Mouse (Mus musculus) embryo, embryonic 10 days (tissue): Measurements from ENCODE around the gene Il21.

Source experiments
- DNase-seq: peaks from one replicate; pipeline ENCODE4 v3.0.0-alpha.2; 2015; ENCODE audit warnings: low spot score

Il21 gene

GRCm38 (mm10) chr3:37191953-37192352, 40.5 kb downstream of the Il21 start:
- DNase-seq = no peak

DNA sequence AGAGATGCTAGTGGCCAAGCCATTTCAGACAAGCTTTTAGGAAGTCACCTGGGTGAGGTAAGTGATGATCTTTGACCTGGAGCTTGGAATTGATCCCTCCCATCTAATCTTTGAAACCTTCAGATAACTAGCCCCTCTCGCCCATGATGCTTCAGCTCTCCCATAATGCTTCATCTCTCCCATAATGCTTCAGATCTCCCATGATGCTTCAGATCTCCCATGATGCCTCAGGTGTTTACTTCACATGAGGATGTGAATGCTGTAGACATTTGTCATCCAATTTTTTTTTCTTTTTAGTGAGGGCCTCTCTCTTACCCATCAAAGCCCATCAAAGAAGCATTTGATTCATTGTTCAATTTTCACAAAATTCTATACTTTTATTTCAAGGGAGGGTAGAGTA, 46.9 kb downstream of the Il21 start:
- DNase-seq = no peak

DNA sequence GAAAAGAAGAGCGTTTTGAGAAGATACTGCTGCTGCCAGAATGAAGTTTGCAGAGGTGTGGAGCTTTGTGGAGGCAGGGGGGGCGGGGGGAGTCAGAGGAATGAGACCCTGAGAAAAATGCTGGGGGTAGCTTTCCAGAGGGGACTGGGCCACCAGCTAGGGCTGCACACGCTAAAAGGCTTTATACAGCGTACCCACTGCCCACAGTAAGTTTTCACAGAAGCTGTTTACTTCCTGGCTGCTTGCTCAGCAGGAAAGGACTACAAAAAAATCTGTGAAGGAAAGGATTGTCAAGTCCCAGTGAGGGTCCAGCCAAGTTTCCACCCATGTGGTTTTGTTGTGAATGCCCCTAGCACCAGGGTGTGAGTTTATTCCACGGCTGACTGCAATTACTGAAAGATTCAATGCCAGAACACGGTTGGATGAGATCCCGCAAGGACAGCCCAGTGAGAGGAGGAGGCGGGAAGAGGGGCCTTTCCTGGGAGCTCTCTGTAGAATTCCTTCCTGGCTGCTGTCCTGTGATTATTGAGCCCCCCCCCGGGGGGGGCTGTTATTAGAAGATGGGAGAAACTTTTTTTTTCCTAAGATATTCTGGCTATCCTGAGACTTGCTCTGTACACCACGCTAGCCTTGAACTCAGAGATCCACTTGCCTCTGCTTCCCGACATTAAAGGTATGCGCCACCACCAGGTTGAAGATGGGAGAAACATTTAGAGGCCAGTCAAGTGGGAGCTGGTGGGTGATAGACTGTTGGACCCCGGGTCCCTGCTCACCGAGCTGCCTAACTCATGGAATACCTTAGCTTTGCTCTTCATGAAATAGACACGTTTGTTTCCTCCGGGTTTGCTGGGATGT, 49.8 kb downstream of the Il21 start:
- no peak for DNase-seq

DNA sequence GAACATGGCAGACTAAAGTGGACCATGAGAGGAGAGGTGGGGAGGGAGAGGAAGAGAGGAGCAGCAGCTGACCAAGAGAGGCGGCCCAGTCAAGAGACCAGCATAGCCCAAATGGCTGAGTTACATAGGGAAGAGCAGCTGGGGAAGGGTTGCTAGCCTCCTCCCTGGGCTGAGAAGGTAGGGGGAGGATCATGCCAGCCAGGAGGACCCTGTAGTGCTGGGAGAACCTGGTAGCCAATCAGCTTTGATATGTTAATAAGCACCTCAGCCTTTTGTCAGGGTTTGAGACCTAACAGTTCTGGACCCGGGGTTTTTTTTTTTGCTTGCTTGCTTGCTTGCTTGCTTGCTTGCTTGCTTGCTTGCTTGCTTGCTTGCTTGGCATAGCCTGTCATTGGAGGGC, 51.4 kb downstream of the Il21 start:
- peak; percentile 42 for DNase-seq

GRCm38 (mm10) chr3:37180039-37180743, 52.2 kb downstream of the Il21 start:
- DNase-seq = no peak

- no peak for DNase-seq
Observed at GRCm38 (mm10) chr3:37179472-37179871, 53.0 kb downstream of the Il21 start.

GRCm38 (mm10) chr3:37174711-37175572, 57.5 kb downstream of the Il21 start:
- no peak for DNase-seq

DNA sequence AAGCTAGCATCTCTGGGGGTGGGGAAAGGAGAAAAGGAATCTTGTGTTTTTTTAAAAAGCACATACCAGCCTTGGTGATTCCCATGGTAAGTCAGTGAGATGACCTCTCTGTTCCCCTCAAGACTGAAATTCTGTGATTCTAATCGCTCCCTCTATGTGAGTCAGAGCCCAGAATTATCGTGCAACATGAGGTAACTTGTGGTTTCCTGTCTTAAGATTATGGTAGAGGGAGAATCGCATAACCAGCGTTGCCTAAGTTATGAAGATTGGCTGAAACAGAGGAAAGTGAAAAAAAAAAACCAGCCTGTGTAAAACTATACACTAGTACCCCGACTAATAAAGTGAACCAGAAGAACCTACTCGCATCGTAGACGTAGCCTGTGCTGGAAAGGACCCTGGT, 59.2 kb downstream of the Il21 start:
- no peak for DNase-seq
